Mouse (Mus musculus) embryonic stem cell, embryonic (primary cell): ENCODE measurements at regions not wholly inside any gene's neighbourhood (a gene's known extent, or its start where the extent isn't known, plus 50 kb on each side); places are given as distances from the start of the nearest gene placed in this dataset.

Source experiments
- CTCF ChIA-PET, 4 experiments: fragments of 300-600 bp in 2 of 4; fragments of 350-600 bp in 2 of 4; sonication (Branson Sonifier 250); formaldehyde crosslinking; loops; one replicate each; lab custom pipeline; 2022; ENCODE audit warnings: inconsistent platforms in 2 of 4; lab: Charles Lee
- POLR2A ChIA-PET, 4 experiments: fragments of 300-600 bp in 2 of 4; fragments of 350-600 bp in 2 of 4; sonication (Branson Sonifier 250); formaldehyde crosslinking; loops; one replicate each; lab custom pipeline; 2022; ENCODE audit warnings: antibody characterized with exemption in 4 of 4, inconsistent platforms in 1 of 4; lab: Charles Lee

GRCm38 (mm10) chr9:47054595-47054994, 56.1 kb downstream of the Gm4791 start:
- CTCF ChIA-PET, result no interaction called here
- POLR2A ChIA-PET, result no interaction called here

- CTCF ChIA-PET, result interaction anchor here in 1 of 4 experiments (0.6 kb wide), 2 partner anchors 98 to 279 kb away, joined by 3 to 4 read pairs; no protein-coding TSS in a partner anchor
- POLR2A ChIA-PET, result no interaction called here
Measured at GRCm38 (mm10) chr9:47055558-47055957, 57.0 kb downstream of the Gm4791 start.

- CTCF ChIA-PET, result interaction anchor here in 2 of 4 experiments (0.5 to 0.6 kb wide), 2 partner anchors 69 to 549 kb away, joined by 4 to 5 read pairs; no protein-coding TSS in a partner anchor
- POLR2A ChIA-PET, result no interaction called here
Measured at GRCm38 (mm10) chr9:47059339-47060005, 60.9 kb downstream of the Gm4791 start.

GRCm38 (mm10) chr9:47060757-47061156, 62.2 kb downstream of the Gm4791 start:
- POLR2A ChIA-PET, result no interaction called here
- CTCF ChIA-PET, result no interaction called here

- CTCF ChIA-PET, result interaction anchor here in 2 of 4 experiments (0.7 to 1.1 kb wide), 2 partner anchors 326 to 873 kb away, joined by 3 read pairs; no protein-coding TSS in a partner anchor
- POLR2A ChIA-PET, result interaction anchor here in 1 of 4 experiments (0.6 kb wide), 1 partner anchor 170 kb away, joined by 3 read pairs; no protein-coding TSS in a partner anchor
Measured at GRCm38 (mm10) chr9:47062516-47062915, 64.0 kb downstream of the Gm4791 start.

GRCm38 (mm10) chr9:47063751-47064150, 65.2 kb downstream of the Gm4791 start:
- CTCF ChIA-PET, result no interaction called here
- POLR2A ChIA-PET, result no interaction called here

GRCm38 (mm10) chr9:47064463-47065032, 66.0 kb downstream of the Gm4791 start:
- CTCF ChIA-PET, result no interaction called here
- POLR2A ChIA-PET, result interaction anchor here in 1 of 4 experiments (0.6 kb wide), 1 partner anchor 504 kb away, joined by 4 read pairs; no protein-coding TSS in a partner anchor

GRCm38 (mm10) chr9:47069436-47069835, 70.9 kb downstream of the Gm4791 start:
- ChIA-PET CTCF (no interaction called here), POLR2A (no interaction called here)

- ChIA-PET POLR2A (no interaction called here), CTCF (interaction anchor here in 1 of 4 experiments (1.0 kb wide), 1 partner anchor 256 kb away, joined by 3 read pairs; no protein-coding TSS in a partner anchor)
Measured at GRCm38 (mm10) chr9:47070958-47071357, 72.4 kb downstream of the Gm4791 start.

- ChIA-PET CTCF (interaction anchor here in 2 of 4 experiments (0.6 kb wide), 2 partner anchors 387 to 1824 kb away, joined by 3 read pairs; no protein-coding TSS in a partner anchor), POLR2A (interaction anchor here in 1 of 4 experiments (0.6 kb wide), 1 partner anchor 453 kb away, joined by 3 read pairs; no protein-coding TSS in a partner anchor)
Measured at GRCm38 (mm10) chr9:47076946-47077345, 78.4 kb downstream of the Gm4791 start.

- ChIA-PET POLR2A (interaction anchor here in 2 of 4 experiments (0.6 to 0.7 kb wide), 2 partner anchors 66 to 453 kb away, joined by 3 to 5 read pairs; no protein-coding TSS in a partner anchor), CTCF (interaction anchor here in 1 of 4 experiments (0.6 kb wide), 1 partner anchor 1823 kb away, joined by 3 read pairs; no protein-coding TSS in a partner anchor)
Measured at GRCm38 (mm10) chr9:47077416-47077815, 78.9 kb downstream of the Gm4791 start.

GRCm38 (mm10) chr9:47077945-47078344, 79.4 kb downstream of the Gm4791 start:
- CTCF ChIA-PET, result no interaction called here
- POLR2A ChIA-PET, result interaction anchor here in 1 of 4 experiments (0.7 kb wide), 1 partner anchor 65 kb away, joined by 5 read pairs; no protein-coding TSS in a partner anchor

GRCm38 (mm10) chr9:47081407-47081806, 82.9 kb downstream of the Gm4791 start:
- POLR2A ChIA-PET, result no interaction called here
- CTCF ChIA-PET, result interaction anchor here in 3 of 4 experiments (0.5 to 1.3 kb wide), 8 partner anchors 8 to 265 kb away, joined by 3 to 5 read pairs (median 4); no protein-coding TSS in a partner anchor

- CTCF ChIA-PET, result interaction anchor here in 1 of 4 experiments (1.5 kb wide), 1 partner anchor 11 kb away, joined by 4 read pairs; no protein-coding TSS in a partner anchor
- POLR2A ChIA-PET, result no interaction called here
Measured at GRCm38 (mm10) chr9:47091796-47092195, 93.3 kb downstream of the Gm4791 start.

GRCm38 (mm10) chr9:47095656-47096055, 97.1 kb downstream of the Gm4791 start:
- CTCF ChIA-PET, result no interaction called here
- POLR2A ChIA-PET, result no interaction called here

- POLR2A ChIA-PET, result no interaction called here
Measured at GRCm38 (mm10) chr9:47103316-47103715, 104.8 kb downstream of the Gm4791 start.

GRCm38 (mm10) chr9:47103966-47104365, 105.4 kb downstream of the Gm4791 start:
- POLR2A ChIA-PET, result no interaction called here
- CTCF ChIA-PET, result no interaction called here

More at GRCm38 (mm10) chr9:47103316-47103715, 104.8 kb downstream of the Gm4791 start:
- CTCF ChIA-PET, result no interaction called here

GRCm38 (mm10) chr9:47108096-47108495, 109.6 kb downstream of the Gm4791 start:
- CTCF ChIA-PET, result no interaction called here
- POLR2A ChIA-PET, result no interaction called here

GRCm38 (mm10) chr9:47119253-47119652, 120.7 kb downstream of the Gm4791 start:
- ChIA-PET POLR2A (no interaction called here), CTCF (interaction anchor here in 1 of 4 experiments (0.6 kb wide), 1 partner anchor 12 kb away, joined by 3 read pairs; no protein-coding TSS in a partner anchor)
